Mouse (Mus musculus): Measurements from ENCODE around the gene Lama1.
"Not testable (repeated sequence)": the region's sequence is repeated elsewhere in the genome, so short reads cannot be mapped to it uniquely, and the experiment has no call there.

Gene Lama1

DNA sequence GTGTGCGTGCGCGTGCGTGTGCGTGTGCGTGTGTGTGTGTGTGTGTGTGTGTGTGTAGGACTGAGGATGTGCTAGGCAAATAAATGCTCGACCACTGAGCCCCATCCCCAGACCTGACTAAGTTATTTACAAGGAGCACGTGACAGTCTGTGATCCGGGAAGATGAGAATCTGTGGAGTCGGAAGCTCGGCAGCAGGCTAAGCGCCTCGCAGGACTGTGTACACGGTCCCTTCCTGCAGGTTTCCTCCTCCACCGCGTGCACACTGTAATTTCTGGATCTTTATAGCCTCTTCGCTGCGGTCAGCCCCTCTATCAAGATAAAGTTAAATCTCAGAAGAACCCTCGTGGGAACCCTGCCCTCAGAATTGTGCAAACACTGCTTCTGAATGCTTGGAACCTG, 18.4 kb downstream of the Lama1 start:
- no peak for DNase-seq (ENCODE audit: low read depth, low spot score)

- DNase-seq (ENCODE audit: low read depth, low spot score): no peak
These were observed 25.0 kb downstream of the Lama1 start for GRCm38 (mm10) chr17:67722055-67722454.

DNA sequence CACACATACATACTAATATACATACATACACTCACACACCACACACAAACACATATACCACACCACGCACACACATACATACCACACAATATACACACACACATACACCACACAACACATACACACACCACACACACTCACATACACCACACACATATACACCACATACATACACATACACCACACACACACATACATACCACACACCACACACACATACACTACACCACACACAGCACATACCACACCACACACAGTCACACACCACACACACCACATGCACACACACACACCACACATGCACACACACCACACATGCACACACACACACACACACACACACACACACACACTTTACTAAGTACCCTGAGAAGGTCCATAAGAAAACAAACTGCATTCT, 25.5 kb downstream of the Lama1 start:
- DNase-seq (ENCODE audit: low read depth, low spot score): no peak

GRCm38 (mm10) chr17:67723175-67724067, 26.4 kb downstream of the Lama1 start:
- DNase-seq (ENCODE audit: low read depth, low spot score): no peak

DNA sequence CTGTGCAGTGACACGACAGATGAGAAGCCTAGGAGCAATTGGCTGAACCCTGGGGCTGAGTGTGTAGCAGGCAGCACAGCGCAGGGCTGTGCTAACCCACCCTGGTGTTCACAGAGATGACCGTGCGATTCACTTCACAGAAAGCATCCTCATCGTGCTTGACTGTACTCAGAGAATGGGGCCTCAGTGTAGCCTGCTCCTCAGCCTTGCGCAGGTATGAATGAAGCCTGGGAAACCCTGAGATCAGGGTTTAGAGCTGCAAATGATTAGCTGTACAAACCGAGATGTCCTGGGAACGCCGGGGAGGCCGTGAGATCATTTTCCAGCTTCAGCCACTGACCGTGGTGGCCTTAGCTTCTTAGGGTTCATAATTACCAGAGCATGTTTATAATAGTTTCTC, 29.5 kb downstream of the Lama1 start:
- DNase-seq (ENCODE audit: low read depth, low spot score): no peak

DNA sequence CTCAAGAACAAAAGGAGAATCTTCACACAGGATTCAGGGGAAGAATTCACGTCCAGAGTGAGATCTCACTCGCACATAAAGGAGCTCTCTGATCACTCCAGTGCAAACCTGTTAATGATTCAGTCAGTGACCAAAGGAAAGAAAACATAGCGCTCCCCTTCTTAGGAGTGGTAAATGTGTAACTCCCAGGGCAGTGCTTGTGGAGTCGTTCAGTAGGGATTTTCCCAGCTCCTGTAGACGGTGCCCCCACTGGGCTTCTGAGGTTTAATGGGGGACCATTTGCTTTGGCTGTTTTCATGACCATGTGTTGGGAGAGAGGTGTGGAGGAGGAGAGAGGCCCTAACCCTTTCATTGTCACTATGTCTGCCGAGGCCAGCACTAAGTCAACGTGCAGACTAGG, 31.7 kb downstream of the Lama1 start:
- DNase-seq (ENCODE audit: low read depth, low spot score): no peak

- DNase-seq (ENCODE audit: low read depth, low spot score): no peak
These were observed 34.0 kb downstream of the Lama1 start for GRCm38 (mm10) chr17:67731096-67731495.

DNA sequence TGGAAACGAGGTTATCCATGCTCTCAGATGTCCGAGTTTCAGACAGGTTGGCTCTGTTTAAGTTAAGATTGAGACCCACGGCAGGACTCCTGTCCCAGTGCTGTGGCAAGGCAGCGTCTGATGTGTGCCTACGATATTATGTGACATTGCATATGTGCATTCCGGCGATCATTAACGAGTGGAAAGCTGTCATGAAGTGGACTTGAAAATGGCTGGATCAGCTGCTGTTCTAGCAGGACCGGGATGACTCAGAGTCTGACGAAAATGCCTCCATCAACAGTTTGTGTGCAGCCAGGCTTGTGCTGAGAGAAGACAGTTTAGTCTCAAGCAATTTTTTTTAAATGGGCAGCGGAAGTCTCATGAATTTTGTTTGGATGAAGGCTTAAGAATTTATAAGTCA, 34.9 kb downstream of the Lama1 start:
- no peak for DNase-seq (ENCODE audit: low read depth, low spot score)

DNA sequence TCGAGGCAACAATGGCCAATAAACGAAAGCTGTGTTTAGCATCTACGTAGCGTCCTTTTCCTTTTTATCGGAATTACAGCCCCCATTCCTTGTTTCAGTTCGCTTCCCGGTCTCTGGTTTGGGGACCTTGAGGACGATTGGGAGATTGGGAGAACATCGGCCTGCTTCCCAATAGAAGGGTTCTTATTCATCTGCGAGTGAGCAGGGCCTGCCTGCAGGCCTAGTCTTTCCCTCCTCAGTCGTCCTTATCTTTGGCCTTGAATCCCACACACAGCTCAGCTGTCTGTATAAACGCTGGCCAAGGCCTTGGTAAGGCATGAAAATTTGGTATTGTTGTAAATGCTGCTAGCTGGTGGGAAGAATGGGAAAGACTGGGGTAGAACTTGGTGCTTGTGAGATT, 36.5 kb downstream of the Lama1 start:
- DNase-seq (ENCODE audit: low read depth, low spot score): no peak

- DNase-seq (ENCODE audit: low read depth, low spot score): no peak
These were observed 38.7 kb downstream of the Lama1 start for GRCm38 (mm10) chr17:67735722-67736121.

DNA sequence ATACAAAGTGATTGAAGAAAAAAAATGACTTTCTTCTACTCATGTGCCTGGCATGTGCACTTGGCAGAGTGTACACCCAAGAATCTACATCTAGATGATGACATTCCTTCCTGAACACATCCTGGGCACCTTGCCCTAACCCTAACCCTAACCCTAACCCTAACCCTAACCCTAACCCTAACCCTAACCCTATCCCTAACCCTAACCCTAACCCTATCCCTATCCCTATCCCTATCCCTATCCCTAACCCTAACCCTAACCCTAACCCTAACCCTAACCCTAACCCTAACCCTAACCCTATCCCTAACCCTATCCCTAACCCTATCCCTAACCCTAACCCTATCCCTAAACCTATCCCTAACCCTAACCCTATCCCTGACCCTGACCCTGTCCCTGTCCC, 44.2 kb downstream of the Lama1 start:
- not testable (repeated sequence) for DNase-seq (ENCODE audit: low read depth, low spot score)

GRCm38 (mm10) chr17:67764167-67764871, 67.3 kb downstream of the Lama1 start:
- no peak for DNase-seq (ENCODE audit: low read depth, low spot score)

- DNase-seq (ENCODE audit: low read depth, low spot score): no peak
These were observed 76.5 kb downstream of the Lama1 start for GRCm38 (mm10) chr17:67773608-67774007.

GRCm38 (mm10) chr17:67776764-67777163, 79.7 kb downstream of the Lama1 start:
- DNase-seq (ENCODE audit: low read depth, low spot score): no peak

DNA sequence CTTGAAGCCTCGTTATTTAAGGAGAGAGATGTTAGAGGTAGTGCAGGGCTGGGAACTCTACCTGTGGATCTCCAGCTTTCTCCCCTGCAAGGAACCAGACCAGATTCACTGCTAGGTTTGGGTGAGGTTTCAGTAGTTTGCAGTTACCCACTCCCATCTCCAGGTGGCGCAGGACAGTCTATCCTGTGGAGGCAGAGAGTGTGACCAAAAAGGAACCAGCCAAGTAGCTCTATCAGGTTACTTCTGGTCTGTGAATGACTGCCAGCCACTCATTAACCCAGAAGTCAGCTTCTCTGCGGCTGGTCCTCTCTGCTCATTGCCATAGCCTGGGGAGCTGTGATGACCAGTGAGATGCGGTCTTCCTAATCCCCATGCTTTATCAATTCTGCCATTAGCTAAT, 82.8 kb downstream of the Lama1 start:
- peak; percentile 46 for DNase-seq (ENCODE audit: low read depth, low spot score)

DNA sequence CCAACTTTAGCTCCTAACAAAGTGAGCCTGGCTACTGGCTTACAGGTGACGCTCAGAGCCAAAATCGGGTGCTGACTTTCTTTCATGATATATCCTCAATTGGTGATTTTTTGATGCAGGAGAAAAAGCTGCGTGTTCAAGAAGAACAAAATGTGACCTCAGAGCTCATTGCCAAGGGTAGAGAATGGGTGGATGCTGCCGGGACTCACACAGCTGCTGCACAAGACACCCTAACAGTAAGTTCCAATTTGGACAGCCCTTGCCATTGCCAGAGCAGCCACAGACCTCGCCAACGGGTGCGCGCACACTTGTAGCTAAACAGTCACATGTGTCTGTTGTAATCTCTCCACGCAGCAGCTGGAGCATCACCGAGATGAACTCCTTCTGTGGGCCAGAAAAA, 94.0 kb downstream of the Lama1 start:
- no peak for DNase-seq (ENCODE audit: low read depth, low spot score)

DNA sequence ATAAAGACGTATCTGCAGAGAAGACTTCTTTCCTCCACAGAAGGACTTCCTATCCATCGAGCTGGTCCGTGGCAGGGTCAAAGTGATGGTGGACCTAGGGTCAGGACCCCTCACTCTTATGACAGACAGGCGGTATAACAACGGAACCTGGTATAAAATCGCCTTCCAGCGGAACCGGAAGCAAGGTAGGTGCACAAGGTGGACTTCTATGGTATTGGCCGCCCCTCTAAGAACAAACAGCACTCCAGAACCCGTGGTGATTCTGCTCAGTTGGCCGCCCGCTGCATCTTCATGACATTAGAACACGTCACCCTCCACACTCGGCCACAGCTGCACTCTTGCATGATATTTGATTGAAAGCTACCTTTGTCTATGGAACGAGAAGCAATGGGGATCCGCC, 112.1 kb downstream of the Lama1 start:
- no peak for DNase-seq (ENCODE audit: low read depth, low spot score)

GRCm38 (mm10) chr17:67813666-67814065, 116.6 kb downstream of the Lama1 start:
- no peak for DNase-seq (ENCODE audit: low read depth, low spot score)

- no peak for DNase-seq (ENCODE audit: low read depth, low spot score)
These were observed 118.7 kb downstream of the Lama1 start for GRCm38 (mm10) chr17:67815720-67816119.

- no peak for DNase-seq (ENCODE audit: low read depth, low spot score)
These were observed 119.9 kb downstream of the Lama1 start for GRCm38 (mm10) chr17:67816916-67817315.

DNA sequence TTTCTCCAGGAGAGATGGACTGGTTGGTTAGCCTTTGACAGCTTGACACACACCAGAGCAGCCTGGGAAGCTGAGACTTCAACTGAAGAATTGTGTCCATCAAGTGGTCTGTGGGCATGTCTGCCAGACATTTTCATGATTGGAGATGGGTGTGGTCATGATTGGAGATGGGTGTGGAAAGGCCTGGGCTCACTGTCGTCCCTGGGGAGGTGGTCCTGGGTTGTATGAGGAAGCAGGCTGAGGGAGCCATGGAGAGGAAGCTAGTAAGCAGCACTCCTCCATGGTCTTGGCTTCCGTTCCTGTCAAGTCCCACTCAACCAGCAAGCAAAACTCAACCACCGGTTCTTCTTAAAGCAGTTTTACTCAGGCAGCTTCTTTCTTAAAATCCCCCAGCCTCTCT, 130.4 kb downstream of the Lama1 start:
- DNase-seq (ENCODE audit: low read depth, low spot score): no peak

DNA sequence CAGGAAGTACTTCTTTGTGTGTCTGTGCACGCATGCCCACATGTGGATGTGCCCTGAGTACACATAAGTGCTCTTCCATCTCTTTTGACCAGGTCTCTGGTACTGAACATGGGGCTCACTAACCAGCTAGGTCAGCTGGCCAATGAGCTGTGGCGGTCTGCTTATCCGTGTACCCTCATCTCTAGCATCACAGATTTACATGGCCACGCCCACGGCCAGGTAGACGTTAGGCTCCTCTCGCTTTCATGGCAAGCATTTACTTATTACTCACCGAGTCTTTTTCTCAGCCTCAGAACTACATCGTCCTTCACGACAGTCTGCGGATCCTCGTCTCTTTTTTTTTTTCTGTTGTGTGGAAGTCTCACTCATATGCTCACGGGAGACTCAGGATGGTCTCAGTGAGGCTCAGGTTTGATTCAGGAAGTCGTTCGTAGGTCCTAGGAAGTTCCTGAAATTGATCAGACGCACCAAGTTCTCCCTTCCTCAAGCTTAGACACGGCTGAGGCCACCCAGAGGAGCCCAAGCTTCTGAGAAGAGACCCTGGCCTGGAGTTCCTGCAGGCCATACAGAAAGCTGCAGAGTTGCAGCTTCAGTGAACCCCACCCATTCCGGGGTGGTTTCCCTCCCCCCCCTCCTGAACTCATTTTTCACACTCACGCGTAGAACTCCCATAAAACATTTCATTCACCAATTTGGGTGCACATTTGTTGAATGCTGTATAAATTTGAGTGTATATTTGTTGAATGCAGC, 139.3 kb downstream of the Lama1 start:
- no peak for DNase-seq (ENCODE audit: low read depth, low spot score)

All from forelimb bud, embryonic 11.5 days (tissue).